Mouse (Mus musculus): ENCODE results near the gene Vps72. TPM values are rescaled to one million over a fixed set of nuclear protein-coding genes. Genes with fewer than 3 reads are reported as not detected.
"Not testable (repeated sequence)": the region's sequence is repeated elsewhere in the genome, so short reads cannot be mapped to it uniquely, and the experiment has no call there.

Gene Vps72
- polyA plus RNA-seq, 1 experiment = 83.4 TPM

- H3K79me2 ChIP-seq (ENCODE audit: control insufficient read depth, insufficient read depth) = peaks cover 58% of the 10 kb centered on the region
- peak within 1 kb of the TSS; percentile 97 for H3K4me3 ChIP-seq (ENCODE audit: insufficient read depth, poor library complexity, severe bottlenecking)
- peaks cover 10% of the 10 kb centered on the region for H3K36me3 ChIP-seq (ENCODE audit: control insufficient read depth, insufficient read depth)
- peaks cover 48% of the 10 kb centered on the region for H3K79me3 ChIP-seq (ENCODE audit: low read depth)
- H3K27me3 ChIP-seq (ENCODE audit: control insufficient read depth, insufficient read depth, insufficient read length) = no peaks in the 10 kb centered on the region
- TF ChIP-seq MAX (IDR thresholded peaks at IDR 0.05) (no peak), FOSL1 (IDR thresholded peaks at IDR 0.05; ENCODE audit: insufficient read depth, low read length, poor library complexity, severe bottlenecking) (no peak), MYOG (IDR thresholded peaks at IDR 0.05; ENCODE audit: control insufficient read depth, extremely low read depth, insufficient read length) (no peak), CEBPB (IDR thresholded peaks at IDR 0.05; ENCODE audit: low read depth) (no peak), USF1 (IDR thresholded peaks at IDR 0.05; ENCODE audit: low read depth) (peak; percentile 99)
- H3ac ChIP-seq (ENCODE audit: control insufficient read depth, insufficient read length, low read depth) = peak within 1 kb of the TSS; percentile 89
Measured at GRCm38 (mm10) chr3:95106338-95107117, 4.3 kb upstream of the Vps72 start, which contains the start of gene Pip5k1a. Gene Pip5k1a, minus strand, starts transcription at chr3:95106930.

DNA sequence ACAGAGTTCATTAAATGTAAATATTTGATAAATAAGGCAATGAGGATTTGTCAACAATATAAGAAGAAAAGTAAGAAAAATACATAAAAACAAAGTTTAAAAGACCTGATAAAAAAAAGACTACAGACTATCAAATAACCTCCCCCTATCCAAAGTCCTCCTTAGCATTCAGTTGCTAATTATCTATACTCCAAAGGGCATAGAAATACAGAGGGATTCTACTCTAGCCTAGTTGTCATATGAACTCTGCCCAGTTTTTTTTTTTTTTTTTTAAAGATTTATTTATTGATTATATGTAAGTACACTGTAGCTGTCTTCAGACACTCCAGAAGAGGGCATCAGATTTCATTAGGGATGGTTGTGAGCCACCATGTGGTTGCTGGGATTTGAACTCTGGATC, 3.5 kb upstream of the Vps72 start:
- not testable (repeated sequence) for H3K27me3 ChIP-seq (ENCODE audit: control insufficient read depth, insufficient read depth, insufficient read length); H3K4me3 ChIP-seq (ENCODE audit: insufficient read depth, poor library complexity, severe bottlenecking); H3ac ChIP-seq (ENCODE audit: control insufficient read depth, insufficient read length, low read depth); H3K36me3 ChIP-seq (ENCODE audit: control insufficient read depth, insufficient read depth)
- Histone ChIP-seq H3K79me2 (ENCODE audit: control insufficient read depth, insufficient read depth) (peaks cover 58% of the 10 kb centered on the region), H3K79me3 (ENCODE audit: low read depth) (peaks cover 44% of the 10 kb centered on the region)

DNA sequence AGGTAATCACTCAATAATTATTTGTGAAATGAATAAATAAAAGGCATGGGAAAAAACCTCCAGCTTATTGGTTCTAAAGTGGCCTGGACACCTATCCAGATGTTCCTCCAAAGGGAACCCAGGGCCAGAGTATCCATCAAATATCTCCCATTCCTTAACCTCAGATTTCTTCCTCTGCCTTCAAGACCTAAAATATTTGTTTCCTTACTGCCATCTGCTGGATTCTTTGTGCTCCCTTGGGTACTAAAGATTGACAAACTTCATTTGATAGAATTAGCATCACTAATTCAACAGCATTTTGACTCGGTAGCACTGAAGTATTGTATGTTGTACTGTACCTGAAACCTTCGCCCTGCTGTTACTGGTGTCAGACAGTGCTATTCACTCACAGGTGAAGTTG, 2.9 kb upstream of the Vps72 start:
- Histone ChIP-seq H3K4me3 (ENCODE audit: insufficient read depth, poor library complexity, severe bottlenecking) (no peak overlapping the region), H3ac (ENCODE audit: control insufficient read depth, insufficient read length, low read depth) (no peak overlapping the region), H3K27me3 (ENCODE audit: control insufficient read depth, insufficient read depth, insufficient read length) (no peaks in the 10 kb centered on the region), H3K36me3 (ENCODE audit: control insufficient read depth, insufficient read depth) (no peaks in the 10 kb centered on the region), H3K79me2 (ENCODE audit: control insufficient read depth, insufficient read depth) (peaks cover 58% of the 10 kb centered on the region), H3K79me3 (ENCODE audit: low read depth) (peaks cover 46% of the 10 kb centered on the region)
- no peak for TF ChIP-seq FOSL1 (IDR thresholded peaks at IDR 0.05; ENCODE audit: insufficient read depth, low read length, poor library complexity, severe bottlenecking)
- TF ChIP-seq CEBPB (IDR thresholded peaks at IDR 0.05; ENCODE audit: low read depth) = no peak
- TF ChIP-seq CTCF (IDR thresholded peaks at IDR 0.05; ENCODE audit: control insufficient read depth, insufficient read depth, insufficient read length) = no peak

- peaks cover 21% of the 10 kb centered on the region for H3K36me3 ChIP-seq (ENCODE audit: control insufficient read depth, insufficient read depth)
- peaks cover 36% of the 10 kb centered on the region for H3K79me2 ChIP-seq (ENCODE audit: control insufficient read depth, insufficient read depth)
- no peak overlapping the region for H3ac ChIP-seq (ENCODE audit: control insufficient read depth, insufficient read length, low read depth)
- H3K4me3 ChIP-seq (ENCODE audit: insufficient read depth, poor library complexity, severe bottlenecking) = no peak overlapping the region
- peaks cover 25% of the 10 kb centered on the region for H3K79me3 ChIP-seq (ENCODE audit: low read depth)
- TF ChIP-seq CEBPB (IDR thresholded peaks at IDR 0.05; ENCODE audit: low read depth) = no peak
- no peak for TF ChIP-seq USF1 (IDR thresholded peaks at IDR 0.05; ENCODE audit: low read depth)
- TF ChIP-seq FOSL1 (IDR thresholded peaks at IDR 0.05; ENCODE audit: insufficient read depth, low read length, poor library complexity, severe bottlenecking) = no peak
- TF ChIP-seq MYOD1 (IDR thresholded peaks at IDR 0.05; ENCODE audit: control insufficient read depth, insufficient read length, low read depth) = no peak
- TF ChIP-seq MYOG (IDR thresholded peaks at IDR 0.05; ENCODE audit: control insufficient read depth, extremely low read depth, insufficient read length) = no peak
- no peak for TF ChIP-seq MAX (IDR thresholded peaks at IDR 0.05)
- no peak for TF ChIP-seq CTCF (IDR thresholded peaks at IDR 0.05; ENCODE audit: control insufficient read depth, insufficient read depth, insufficient read length)
- no peaks in the 10 kb centered on the region for H3K27me3 ChIP-seq (ENCODE audit: control insufficient read depth, insufficient read depth, insufficient read length)
Measured at GRCm38 (mm10) chr3:95112760-95113159, 1.9 kb downstream of the Vps72 start.

DNA sequence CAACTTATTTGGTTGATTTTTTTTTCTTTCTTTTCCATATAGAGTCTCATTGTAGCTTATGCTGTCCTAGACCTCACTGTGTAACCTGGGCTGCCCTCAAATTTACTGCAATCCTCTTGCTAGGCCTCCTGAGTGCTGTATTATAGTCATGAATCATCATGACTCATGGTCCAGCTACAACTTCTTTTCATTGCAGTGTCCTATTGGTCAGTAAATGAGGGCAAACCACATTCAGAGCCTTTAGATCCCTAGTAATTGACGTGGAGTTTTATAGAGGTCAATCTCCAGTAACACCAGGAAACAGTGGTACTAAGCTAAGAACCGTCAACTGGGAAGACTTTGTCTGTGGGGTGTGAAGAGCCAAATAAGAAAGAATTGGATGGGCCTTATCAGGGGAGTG, 6.9 kb downstream of the Vps72 start:
- TF ChIP-seq MAX (IDR thresholded peaks at IDR 0.05) (peak; percentile 30), FOSL1 (IDR thresholded peaks at IDR 0.05; ENCODE audit: insufficient read depth, low read length, poor library complexity, severe bottlenecking) (peak; percentile 91), USF1 (IDR thresholded peaks at IDR 0.05; ENCODE audit: low read depth) (no peak), MYOG (IDR thresholded peaks at IDR 0.05; ENCODE audit: control insufficient read depth, extremely low read depth, insufficient read length) (no peak), CTCF (IDR thresholded peaks at IDR 0.05; ENCODE audit: control insufficient read depth, insufficient read depth, insufficient read length) (no peak), CEBPB (IDR thresholded peaks at IDR 0.05; ENCODE audit: low read depth) (no peak), MYOD1 (IDR thresholded peaks at IDR 0.05; ENCODE audit: control insufficient read depth, insufficient read length, low read depth) (no peak)
- Histone ChIP-seq H3K79me3 (ENCODE audit: low read depth) (peaks cover 12% of the 10 kb centered on the region), H3K4me3 (ENCODE audit: insufficient read depth, poor library complexity, severe bottlenecking) (no peak overlapping the region), H3K79me2 (ENCODE audit: control insufficient read depth, insufficient read depth) (peaks cover 17% of the 10 kb centered on the region), H3K27me3 (ENCODE audit: control insufficient read depth, insufficient read depth, insufficient read length) (no peaks in the 10 kb centered on the region), H3K36me3 (ENCODE audit: control insufficient read depth, insufficient read depth) (peaks cover 62% of the 10 kb centered on the region), H3ac (ENCODE audit: control insufficient read depth, insufficient read length, low read depth) (no peak overlapping the region)

DNA sequence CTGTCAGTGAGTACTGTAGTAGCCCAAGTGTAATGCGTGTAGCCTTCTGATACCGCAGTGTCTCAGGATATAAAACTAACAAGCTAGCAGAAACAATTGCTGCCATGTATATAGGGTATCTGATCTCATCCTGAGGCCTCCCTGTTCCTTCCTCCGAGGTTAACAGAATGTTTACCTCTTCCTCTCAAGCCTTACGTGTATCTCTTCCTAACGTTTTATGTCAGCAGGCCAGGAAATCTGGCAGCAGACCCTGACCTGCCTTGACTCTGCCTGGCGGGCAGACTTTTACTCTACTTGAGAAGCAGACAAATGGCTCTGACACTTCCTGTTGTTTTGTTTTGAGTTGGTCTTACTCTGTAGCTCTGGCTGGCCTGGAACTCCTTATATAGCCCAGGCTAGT, 10.8 kb downstream of the Vps72 start:
- no peak overlapping the region for H3ac ChIP-seq (ENCODE audit: control insufficient read depth, insufficient read length, low read depth)
- H3K79me2 ChIP-seq (ENCODE audit: control insufficient read depth, insufficient read depth) = no peaks in the 10 kb centered on the region
- H3K36me3 ChIP-seq (ENCODE audit: control insufficient read depth, insufficient read depth) = peaks cover 55% of the 10 kb centered on the region
- no peak for TF ChIP-seq CTCF (IDR thresholded peaks at IDR 0.05; ENCODE audit: control insufficient read depth, insufficient read depth, insufficient read length)
- no peak for TF ChIP-seq USF1 (IDR thresholded peaks at IDR 0.05; ENCODE audit: low read depth)
- no peak for TF ChIP-seq MAX (IDR thresholded peaks at IDR 0.05)
- TF ChIP-seq FOSL1 (IDR thresholded peaks at IDR 0.05; ENCODE audit: insufficient read depth, low read length, poor library complexity, severe bottlenecking) = no peak
- no peak for TF ChIP-seq MYOD1 (IDR thresholded peaks at IDR 0.05; ENCODE audit: control insufficient read depth, insufficient read length, low read depth)
- no peak for TF ChIP-seq CEBPB (IDR thresholded peaks at IDR 0.05; ENCODE audit: low read depth)
- no peak overlapping the region for H3K4me3 ChIP-seq (ENCODE audit: insufficient read depth, poor library complexity, severe bottlenecking)
- no peaks in the 10 kb centered on the region for H3K79me3 ChIP-seq (ENCODE audit: low read depth)
- no peaks in the 10 kb centered on the region for H3K27me3 ChIP-seq (ENCODE audit: control insufficient read depth, insufficient read depth, insufficient read length)

Data from C2C12 (cell line).